Mouse (Mus musculus) ES-E14 (cell line): ENCODE results near the gene Egfr. TPM values are rescaled to one million over a fixed set of nuclear protein-coding genes. Genes with fewer than 3 reads are reported as not detected.
A peak's percentile ranks its signal among the peaks of the same experiment; 100 is the strongest.

ENCODE experiments used
- DNase-seq: peaks from one replicate; pipeline ENCODE4 v3.0.0-alpha.2; 2013; ENCODE audit warnings: low read depth, low spot score
- H3K27ac ChIP-seq: 2 replicates; pipeline ENCODE4 v1.5.1; 2012; ENCODE audit warnings: low read depth, mild to moderate bottlenecking, low read length, moderate library complexity, mixed read lengths; ENCODE audit not compliant: poor library complexity, insufficient read depth, severe bottlenecking
- H3K36me3 ChIP-seq: 2 replicates; pipeline ENCODE4 v1.6.1; 2012; ENCODE audit warnings: mild to moderate bottlenecking, low read length, moderate library complexity, mixed read lengths; ENCODE audit not compliant: control insufficient read depth, poor library complexity, insufficient read depth, severe bottlenecking
- H3K4me1 ChIP-seq, 2 experiments: fragments of 150-350 bp in 1 of 2; sonication (generic) in 1 of 2; 2 replicates each; pipeline ENCODE4 v1.6.1; 2012; ENCODE audit warnings: low read length in 2 of 2, mild to moderate bottlenecking in 1 of 2, mixed read lengths in 1 of 2; ENCODE audit not compliant: control insufficient read depth in 2 of 2, insufficient read depth in 2 of 2, poor library complexity in 1 of 2
- H3K4me3 ChIP-seq, 2 experiments: fragments of 150-350 bp in 1 of 2; sonication (generic) in 1 of 2; 2 replicates each; pipeline ENCODE4 v1.5.1; 2012; ENCODE audit warnings: low read length in 2 of 2, low read depth in 1 of 2, mild to moderate bottlenecking in 1 of 2, mixed read lengths in 1 of 2; ENCODE audit not compliant: insufficient read depth in 1 of 2, poor library complexity in 1 of 2, severe bottlenecking in 1 of 2
- H3K9ac ChIP-seq: 2 replicates; pipeline ENCODE4 v1.6.1; 2012; ENCODE audit warnings: low read depth, mild to moderate bottlenecking, low read length, mixed read lengths; ENCODE audit not compliant: poor library complexity, insufficient read depth, severe bottlenecking
- H3K9me3 ChIP-seq: fragments of 150-350 bp; sonication (generic); 2 replicates; pipeline ENCODE4 v1.6.1; 2012; ENCODE audit warnings: low read depth, mild to moderate bottlenecking, low read length; ENCODE audit not compliant: control insufficient read depth, insufficient read depth
- CHD2 ChIP-seq: IDR thresholded peaks from 2 replicates; pipeline ENCODE4 v1.6.1; 2014; ENCODE audit warnings: mild to moderate bottlenecking, low read depth, low read length, inconsistent platforms
- HCFC1 ChIP-seq: IDR thresholded peaks from 2 replicates; pipeline ENCODE4 v1.6.1; 2012; ENCODE audit warnings: low read length, inconsistent platforms, borderline replicate concordance; ENCODE audit not compliant: insufficient read depth
- MAFK ChIP-seq: IDR thresholded peaks from 2 replicates; pipeline ENCODE4 v1.6.1; 2014; ENCODE audit warnings: mild to moderate bottlenecking, low read depth, low read length, inconsistent platforms; ENCODE audit not compliant: insufficient read depth
- ZC3H11A ChIP-seq: IDR thresholded peaks from 2 replicates; pipeline ENCODE4 v1.6.1; 2012; ENCODE audit warnings: low read depth, mild to moderate bottlenecking, inconsistent platforms, low read length, borderline replicate concordance
- ZNF384 ChIP-seq: IDR thresholded peaks from 2 replicates; pipeline ENCODE4 v1.6.1; 2012; ENCODE audit warnings: low read depth, low read length, inconsistent platforms
- in situ Hi-C, 2 experiments: fragments of 600-800 bp; cut with MboI; formaldehyde crosslinking; loops; one replicate each; pipeline ENCODE4 v1.15.1; 2025; ENCODE audit warnings: low sequenced_read_pairs in 2 of 2, inconsistent platforms in 1 of 2; ENCODE audit not compliant: unreplicated experiment in 2 of 2
- total RNA-seq: library from RNA; depleted of rRNA; stranded (reverse); fragments of 300-350 nt; gene quantifications from 2 replicates; pipeline ENCODE4 v1.2.3, GENCODE M21; 2012; rRNA removed

Gene Egfr
- total RNA-seq = 18.6 and 22.2 TPM in 2 replicates

DNA sequence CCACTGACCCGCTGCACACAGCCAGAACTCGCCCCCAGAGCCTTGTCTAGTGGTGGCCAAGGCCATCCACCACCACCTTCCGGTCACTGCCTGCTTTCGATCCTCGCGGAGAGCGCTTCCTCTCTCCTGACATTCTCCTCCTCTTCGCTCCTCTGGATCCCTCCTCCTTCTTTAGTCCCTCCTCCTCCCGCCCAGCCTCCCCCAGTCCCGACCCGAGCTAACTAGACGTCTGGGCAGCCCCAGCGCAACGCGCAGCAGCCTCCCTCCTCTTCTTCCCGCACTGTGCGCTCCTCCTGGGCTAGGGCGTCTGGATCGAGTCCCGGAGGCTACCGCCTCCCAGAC lies at the start of gene Egfr:
Egfr (plus strand) TSS at position 197 of the 342 bp plus-strand sequence.
- Histone ChIP-seq H3K9me3 (no peaks in the 10 kb centered on the region), H3K9ac (peak within 1 kb of the TSS; percentile 68), H3K4me1 (no peaks in the 10 kb centered on the region), H3K4me3 (peak within 1 kb of the TSS; percentile 69 to 78), H3K36me3 (no peaks in the 10 kb centered on the region), H3K27ac (no peak within 1 kb of the TSS)
- DNase-seq = peak; percentile 50
- TF ChIP-seq ZNF384 = no peak
- no peak for TF ChIP-seq CHD2
- TF ChIP-seq HCFC1 = no peak
- no peak for TF ChIP-seq ZC3H11A
- TF ChIP-seq MAFK = no peak
- in situ Hi-C loops = no loop called here

DNA sequence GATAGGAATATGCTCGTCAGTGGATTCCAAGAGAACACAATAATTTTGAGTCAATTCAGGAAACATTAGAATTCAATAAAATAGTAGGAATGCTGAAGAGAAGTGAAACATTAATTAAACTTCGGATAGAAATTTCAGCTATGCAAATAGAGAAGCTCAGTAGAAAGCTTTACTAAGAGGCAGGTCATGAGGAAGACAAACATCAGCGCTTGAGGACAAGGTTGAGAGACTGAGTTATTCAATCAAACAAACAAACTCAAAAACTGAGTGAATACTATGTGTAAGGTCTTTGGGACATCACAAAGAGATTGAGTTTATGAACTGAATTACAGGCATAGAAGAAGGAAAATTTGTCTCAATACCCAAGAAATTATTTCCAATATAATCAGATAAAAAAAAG lies 48.8 kb upstream of the Egfr start:
- Histone ChIP-seq H3K9ac (no peak overlapping the region), H3K36me3 (no peaks in the 10 kb centered on the region), H3K4me3 (no peak overlapping the region), H3K9me3 (no peaks in the 10 kb centered on the region), H3K4me1 (no peaks in the 10 kb centered on the region), H3K27ac (no peak overlapping the region)
- no peak for TF ChIP-seq HCFC1
- no peak for TF ChIP-seq ZNF384
- TF ChIP-seq CHD2 = no peak
- no peak for TF ChIP-seq ZC3H11A
- TF ChIP-seq MAFK = no peak
- in situ Hi-C loops = no loop called here
- no peak for DNase-seq

DNA sequence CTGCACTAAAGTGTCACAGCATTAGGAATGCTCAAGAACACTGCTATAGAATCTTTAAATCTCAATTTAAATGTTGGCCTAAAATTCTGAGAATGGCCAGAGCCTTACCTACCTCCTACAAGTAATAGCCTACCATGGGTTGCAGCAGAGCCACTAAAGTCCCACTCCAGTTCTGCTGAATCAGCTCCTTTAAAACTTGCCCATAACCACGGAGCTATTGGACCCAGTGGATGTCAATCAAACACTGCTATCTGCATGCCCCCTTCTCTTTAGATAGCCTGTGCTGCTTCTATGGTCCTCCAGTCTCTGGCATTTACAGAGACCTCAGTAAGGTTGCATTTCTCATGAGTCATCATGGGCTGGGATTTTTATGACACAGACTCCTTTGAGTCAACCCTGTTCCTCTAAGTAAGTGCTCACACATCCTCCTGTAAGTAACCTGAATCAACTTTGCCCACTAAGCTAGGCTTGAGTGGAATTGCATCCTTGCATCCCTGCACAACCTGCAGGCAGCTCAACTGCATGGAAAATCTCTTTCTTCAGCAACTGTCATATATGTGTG lies 16.8 kb upstream of the Egfr start:
- Histone ChIP-seq H3K4me1 (no peaks in the 10 kb centered on the region), H3K9ac (no peak overlapping the region), H3K27ac (no peak overlapping the region), H3K36me3 (no peaks in the 10 kb centered on the region), H3K9me3 (no peaks in the 10 kb centered on the region), H3K4me3 (no peak overlapping the region)
- DNase-seq = no peak
- in situ Hi-C loops = no loop called here
- TF ChIP-seq ZNF384 = no peak
- peak; percentile 79 for TF ChIP-seq MAFK

DNA sequence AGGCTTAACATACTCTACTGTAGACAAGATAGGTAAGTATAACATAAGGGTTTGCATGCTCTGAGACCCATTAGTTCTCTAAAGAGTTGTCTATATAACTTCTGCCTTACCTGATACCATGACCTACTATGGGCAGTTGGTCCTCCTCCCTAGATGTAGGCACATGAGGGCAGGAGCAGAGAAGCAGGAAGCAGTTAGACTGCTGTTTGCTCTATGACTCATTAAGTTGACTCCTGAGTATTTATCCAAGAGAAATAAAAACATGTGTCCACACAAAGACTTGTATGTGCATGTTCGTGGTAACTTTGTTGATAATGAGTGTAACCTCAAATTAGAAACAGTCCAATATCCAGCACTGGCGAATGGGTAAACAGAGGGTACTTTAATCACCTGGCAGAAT lies 14.7 kb upstream of the Egfr start:
- Histone ChIP-seq H3K9me3 (no peaks in the 10 kb centered on the region), H3K4me1 (no peaks in the 10 kb centered on the region), H3K9ac (no peak overlapping the region), H3K4me3 (no peak overlapping the region), H3K27ac (no peak overlapping the region), H3K36me3 (no peaks in the 10 kb centered on the region)
- DNase-seq = no peak
- TF ChIP-seq ZC3H11A (no peak), HCFC1 (no peak), MAFK (no peak), ZNF384 (no peak), CHD2 (no peak)
- in situ Hi-C loops = no loop called here

DNA sequence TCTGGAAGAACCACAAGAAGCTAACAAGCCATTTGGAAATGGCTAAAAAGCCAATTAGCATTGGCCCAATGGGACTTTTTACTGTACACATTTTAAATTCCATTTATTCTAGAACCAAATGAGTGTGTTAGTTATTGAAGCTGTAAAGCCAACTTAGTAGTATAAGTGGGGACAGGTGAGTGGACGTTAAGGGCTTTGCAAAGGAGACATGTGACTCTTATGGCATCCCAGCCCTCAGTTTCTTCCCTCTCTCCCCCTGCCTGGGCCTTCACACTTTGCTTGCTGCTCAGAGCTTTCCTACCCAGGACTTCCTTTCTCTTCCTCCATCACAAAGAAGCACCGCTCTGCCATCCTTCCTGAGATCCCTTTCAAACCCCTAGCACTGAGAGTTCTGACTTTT lies 13.3 kb upstream of the Egfr start:
- DNase-seq = no peak
- in situ Hi-C loops = no loop called here
- Histone ChIP-seq H3K27ac (no peak overlapping the region), H3K4me1 (no peaks in the 10 kb centered on the region), H3K9me3 (no peaks in the 10 kb centered on the region), H3K9ac (no peak overlapping the region), H3K4me3 (no peak overlapping the region), H3K36me3 (no peaks in the 10 kb centered on the region)
- TF ChIP-seq CHD2 (no peak), HCFC1 (no peak), MAFK (no peak), ZNF384 (no peak), ZC3H11A (no peak)
